In the genomic region with DNA sequence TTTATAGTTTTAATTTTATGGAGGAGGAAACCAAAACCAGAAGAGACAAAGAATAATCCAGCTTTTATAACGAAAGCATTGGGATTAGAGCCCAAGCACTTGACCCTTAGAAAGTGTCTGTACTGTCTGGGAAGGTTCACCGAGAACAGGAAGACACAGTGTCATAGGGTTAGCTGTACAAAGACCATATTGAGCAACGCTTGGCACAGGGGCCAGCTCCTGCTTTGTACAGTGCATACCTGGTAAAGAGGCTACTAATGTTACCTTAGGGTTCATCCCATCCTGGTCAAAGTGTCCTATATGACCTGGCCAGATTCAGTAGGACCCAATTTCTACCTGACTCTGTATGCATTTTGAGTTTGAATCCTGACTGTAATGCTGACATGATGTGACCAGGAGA, we compare ENCODE assay signal across 32 mouse cellular contexts. TPM values are rescaled to one million over a fixed set of nuclear protein-coding genes. Genes with fewer than 3 reads are reported as not detected.
DNase-seq lines count a peak whose midpoint lies in the region; ATAC-seq and TF ChIP-seq lines count a peak whose summit lies in the region.
"Had no signal": no experiment of that assay in that cellular context is flagged by ENCODE, and none has a peak within 500 bp of the region (broad histone marks: within the 10 kb centered on the region; RNA-seq: fewer than 3 reads in every experiment).

No protein-coding gene starts in this region.

- no peak for TF ChIP-seq CTCF in intestine, postnatal 0 days (IDR thresholded peaks at IDR 0.05; ENCODE audit: low read depth)
- no peak for TF ChIP-seq CTCF in liver, postnatal 0 days (IDR thresholded peaks at IDR 0.05; ENCODE audit: low read depth)

- peak overlapping the region; percentile 9; the same call in 1 of the 2 replicates for H3K27ac ChIP-seq in intestine, postnatal 0 days (ENCODE audit: low read depth, low read length)
- H3K27ac ChIP-seq in intestine, embryonic 15.5 days = no peak overlapping the region
- H3K27ac ChIP-seq in kidney, embryonic 14.5 days (ENCODE audit: low read depth, low read length) = no peak overlapping the region
- H3K27ac ChIP-seq in liver, postnatal 0 days (ENCODE audit: low read depth) = peak overlapping the region; percentile 99
- H3K27ac ChIP-seq: embryonic facial prominence, embryonic 10.5 days; embryonic facial prominence, embryonic 15.5 days; forebrain, embryonic 13.5 days; heart, embryonic 13.5 days; hindbrain, embryonic 10.5 days; limb, embryonic 12.5 days; macrophage; stomach, embryonic 15.5 days had no signal

- no peaks in the 10 kb centered on the region; the same call in 1 of the 2 replicates for H3K36me3 ChIP-seq in intestine, postnatal 0 days (ENCODE audit: control insufficient read depth, insufficient read depth)
- H3K36me3 ChIP-seq in intestine, embryonic 15.5 days = no peaks in the 10 kb centered on the region
- H3K36me3 ChIP-seq in kidney, embryonic 14.5 days (ENCODE audit: control insufficient read depth, insufficient read depth, low read length) = no peaks in the 10 kb centered on the region
- peaks cover 8% of the 10 kb centered on the region; the same call in 1 of the 2 replicates for H3K36me3 ChIP-seq in liver, postnatal 0 days (replicated peaks; ENCODE audit: insufficient read depth, low read length)
- H3K36me3 ChIP-seq: embryonic facial prominence, embryonic 10.5 days; embryonic facial prominence, embryonic 15.5 days; heart, embryonic 13.5 days; hindbrain, embryonic 10.5 days; limb, embryonic 12.5 days; stomach, embryonic 15.5 days had no signal

- peak; percentile 71; the same call in 1 of the 2 replicates for TF ChIP-seq EP300 in liver, postnatal 0 days (IDR thresholded peaks at IDR 0.05; ENCODE audit: low read depth)

- WGBS in intestine, postnatal 0 days = 55% methylated on average over 3 of the region's 3 CpGs
- WGBS in intestine, embryonic 15.5 days = 75% methylated on average over 3 of the region's 3 CpGs
- WGBS in kidney, embryonic 14.5 days = 73% methylated on average over 3 of the region's 3 CpGs
- WGBS in liver, postnatal 0 days (ENCODE audit: insufficient replicate concordance) = 59% methylated on average over 3 of the region's 3 CpGs

- no peak overlapping the region for H3K9ac ChIP-seq in intestine, postnatal 0 days (ENCODE audit: low read depth, low read length)
- H3K9ac ChIP-seq in intestine, embryonic 15.5 days = no peak overlapping the region
- H3K9ac ChIP-seq in kidney, embryonic 14.5 days (ENCODE audit: low read depth, low read length) = no peak overlapping the region
- H3K9ac ChIP-seq in liver, postnatal 0 days (replicated peaks) = no peak overlapping the region
- H3K9ac ChIP-seq: embryonic facial prominence, embryonic 15.5 days; forebrain, embryonic 13.5 days; heart, embryonic 13.5 days; limb, embryonic 12.5 days; stomach, embryonic 15.5 days had no signal

- ATAC-seq in intestine, postnatal 0 days = no peak
- ATAC-seq in intestine, embryonic 15.5 days = no peak
- ATAC-seq in kidney, embryonic 14.5 days (ENCODE audit: low FRiP score, low TSS enrichment) = no peak
- ATAC-seq in liver, postnatal 0 days = peak; percentile 9; the same call in 1 of the 2 replicates
- ATAC-seq: activated CD4-positive, CD25-positive, alpha-beta regulatory T cell, adult 4 months; forebrain, embryonic 13.5 days; hindbrain, embryonic 16.5 days had no signal

- H3K4me2 ChIP-seq in intestine, postnatal 0 days (replicated peaks; ENCODE audit: low read depth) = no peak overlapping the region
- H3K4me2 ChIP-seq in intestine, embryonic 15.5 days (replicated peaks) = no peak overlapping the region
- H3K4me2 ChIP-seq in kidney, embryonic 14.5 days (replicated peaks; ENCODE audit: low read depth, low read length) = no peak overlapping the region
- peak overlapping the region; percentile 79 for H3K4me2 ChIP-seq in liver, postnatal 0 days (ENCODE audit: low read depth, low read length)
- H3K4me2 ChIP-seq: embryonic facial prominence, embryonic 15.5 days; forebrain, embryonic 13.5 days; heart, embryonic 13.5 days; limb, embryonic 12.5 days; stomach, embryonic 15.5 days had no signal

- H3K4me3 ChIP-seq in intestine, postnatal 0 days (ENCODE audit: low read depth, low read length) = no peak overlapping the region
- no peak overlapping the region for H3K4me3 ChIP-seq in intestine, embryonic 15.5 days (replicated peaks)
- H3K4me3 ChIP-seq in kidney, embryonic 14.5 days (ENCODE audit: low read length) = no peak overlapping the region
- H3K4me3 ChIP-seq in liver, postnatal 0 days (ENCODE audit: low read depth, low read length) = no peak overlapping the region
- H3K4me3 ChIP-seq: embryonic facial prominence, embryonic 10.5 days; embryonic facial prominence, embryonic 15.5 days; forebrain, embryonic 13.5 days; heart, embryonic 13.5 days; hindbrain, embryonic 10.5 days; limb, embryonic 12.5 days; stomach, embryonic 15.5 days had no signal

- H3K27me3 ChIP-seq in intestine, postnatal 0 days (replicated peaks; ENCODE audit: control insufficient read depth, insufficient read depth, low read length) = no peaks in the 10 kb centered on the region
- H3K27me3 ChIP-seq in intestine, embryonic 15.5 days (replicated peaks) = no peaks in the 10 kb centered on the region
- H3K27me3 ChIP-seq in kidney, embryonic 14.5 days (ENCODE audit: control insufficient read depth, insufficient read depth, low read length) = no peaks in the 10 kb centered on the region
- no peaks in the 10 kb centered on the region for H3K27me3 ChIP-seq in liver, postnatal 0 days (ENCODE audit: insufficient read depth, low read length)
- H3K27me3 ChIP-seq: embryonic facial prominence, embryonic 15.5 days; heart, embryonic 13.5 days; limb, embryonic 12.5 days; stomach, embryonic 15.5 days had no signal

- peak; percentile 84 for DNase-seq in kidney, adult 9 months
- peak; percentile 72 for DNase-seq in kidney, postnatal 14 days
- peak; percentile 61 for DNase-seq in liver, postnatal 0 days
- no peak for DNase-seq in heart, postnatal 4 days
- DNase-seq: adrenal gland, adult 8-10 months; cerebellum, adult 2 months; cerebellum, postnatal 25 days; gastrocnemius, postnatal 10 days; heart, postnatal 10 days; lung, adult 2 months; lung, postnatal 10 days; midbrain, embryonic 14.5 days had no signal

- 0 out of 2 replicates have a peak, but pooled peaks cover 4% of the 10 kb centered on the region for H3K4me1 ChIP-seq in intestine, postnatal 0 days (replicated peaks; ENCODE audit: control insufficient read depth, insufficient read depth, low read length)
- H3K4me1 ChIP-seq in intestine, embryonic 15.5 days (replicated peaks) = peaks cover 12% of the 10 kb centered on the region; the same call in 1 of the 2 replicates
- H3K4me1 ChIP-seq in kidney, embryonic 14.5 days (ENCODE audit: control insufficient read depth, insufficient read depth, low read length) = peaks cover 11% of the 10 kb centered on the region
- peaks cover 18% of the 10 kb centered on the region for H3K4me1 ChIP-seq in liver, postnatal 0 days (ENCODE audit: insufficient read depth)

- no peaks in the 10 kb centered on the region for H3K9me3 ChIP-seq in intestine, postnatal 0 days (ENCODE audit: control insufficient read depth)
- H3K9me3 ChIP-seq in intestine, embryonic 15.5 days = no peaks in the 10 kb centered on the region
- H3K9me3 ChIP-seq in kidney, embryonic 14.5 days (ENCODE audit: control insufficient read depth, low read length) = no peaks in the 10 kb centered on the region
- H3K9me3 ChIP-seq in liver, postnatal 0 days (ENCODE audit: low read length) = no peaks in the 10 kb centered on the region
- H3K9me3 ChIP-seq: embryonic facial prominence, embryonic 10.5 days; embryonic facial prominence, embryonic 15.5 days; forebrain, embryonic 13.5 days; heart, embryonic 13.5 days; hindbrain, embryonic 10.5 days; limb, embryonic 12.5 days; stomach, embryonic 15.5 days had no signal

RNA-seq across cellular contexts. Expression of gene Pxmp4, which starts 2.2 kb away (rescaled TPM):
- polyA plus RNA-seq in intestine, postnatal 0 days (2015; fragmentation: Nextera tagmentation; extraction: Ambion mirVana) = 62.5 and 66.6 TPM in 2 replicates
- 28.0 and 32.9 TPM in 2 replicates for polyA plus RNA-seq in intestine, embryonic 15.5 days (2015; fragmentation: Nextera tagmentation; extraction: Ambion mirVana)
- polyA plus RNA-seq in kidney, embryonic 14.5 days (2014; fragmentation: Nextera tagmentation; extraction: Ambion mirVana) = 20.4 and 25.9 TPM in 2 replicates
- polyA plus RNA-seq in liver, postnatal 0 days (2015; fragmentation: Nextera tagmentation; extraction: Ambion mirVana) = 64.2 and 68.5 TPM in 2 replicates
- total RNA-seq in heart, postnatal 4 days (2021) = 10 to 100 TPM; 14.5 to 20.4 TPM

RNA-seq across cellular contexts. Expression of gene Zfp341, which starts 11.8 kb away (rescaled TPM):
- 0.17 and 0.44 TPM in 2 replicates for polyA plus RNA-seq in intestine, postnatal 0 days (2015; fragmentation: Nextera tagmentation; extraction: Ambion mirVana)
- polyA plus RNA-seq in intestine, embryonic 15.5 days (2015; fragmentation: Nextera tagmentation; extraction: Ambion mirVana) = 0.69 and 1.0 TPM in 2 replicates
- polyA plus RNA-seq in kidney, embryonic 14.5 days (2014; fragmentation: Nextera tagmentation; extraction: Ambion mirVana) = 1.1 and 1.3 TPM in 2 replicates
- polyA plus RNA-seq in liver, postnatal 0 days (2015; fragmentation: Nextera tagmentation; extraction: Ambion mirVana) = 0.75 and 0.85 TPM in 2 replicates
- 1 to 10 TPM; 2.4 TPM for total RNA-seq in heart, postnatal 4 days (2021)

RNA-seq across cellular contexts. Expression of gene 4930519P11Rik, which starts 11.9 kb away (rescaled TPM):
- polyA plus RNA-seq in intestine, postnatal 0 days (2015; fragmentation: Nextera tagmentation; extraction: Ambion mirVana) = 0.26 TPM in 1 of 2 replicates, not detected in the other
- polyA plus RNA-seq in intestine, embryonic 15.5 days (2015; fragmentation: Nextera tagmentation; extraction: Ambion mirVana) = not detected in 2 replicates
- polyA plus RNA-seq in kidney, embryonic 14.5 days (2014; fragmentation: Nextera tagmentation; extraction: Ambion mirVana) = 0.72 and 0.89 TPM in 2 replicates
- polyA plus RNA-seq in liver, postnatal 0 days (2015; fragmentation: Nextera tagmentation; extraction: Ambion mirVana) = 0.40 and 0.45 TPM in 2 replicates
- not detected for total RNA-seq in heart, postnatal 4 days (2021)
- total RNA-seq: CH12.LX; gastrocnemius, postnatal 10 days; heart, adult 8-10 months; heart, postnatal 10 days; layer of hippocampus, adult 18-20 months; left cerebral cortex, adult 18-20 months; left cerebral cortex, postnatal 14 days; monocyte, adult 5-6 weeks had no signal
- polyA plus RNA-seq: activated CD4-positive, CD25-positive, alpha-beta regulatory T cell, adult 4 months; cerebellum, adult 2 months; embryonic facial prominence, embryonic 10.5 days; heart, embryonic 13.5 days; hindbrain, embryonic 10.5 days; intestine, embryonic 14.5 days; limb, embryonic 12.5 days; macrophage had no signal

RNA-seq across cellular contexts. Expression of gene E2f1, which starts 31.6 kb away (rescaled TPM):
- 5.5 and 5.9 TPM in 2 replicates for polyA plus RNA-seq in intestine, postnatal 0 days (2015; fragmentation: Nextera tagmentation; extraction: Ambion mirVana)
- 16.7 and 18.7 TPM in 2 replicates for polyA plus RNA-seq in intestine, embryonic 15.5 days (2015; fragmentation: Nextera tagmentation; extraction: Ambion mirVana)
- 10.0 and 11.3 TPM in 2 replicates for polyA plus RNA-seq in kidney, embryonic 14.5 days (2014; fragmentation: Nextera tagmentation; extraction: Ambion mirVana)
- polyA plus RNA-seq in liver, postnatal 0 days (2015; fragmentation: Nextera tagmentation; extraction: Ambion mirVana) = 7.3 and 7.4 TPM in 2 replicates
- total RNA-seq in heart, postnatal 4 days (2021) = 10 to 100 TPM; 32.3 to 35.6 TPM

RNA-seq across cellular contexts. Expression of gene Necab3, which starts 42.6 kb away (rescaled TPM):
- polyA plus RNA-seq in intestine, postnatal 0 days (2015; fragmentation: Nextera tagmentation; extraction: Ambion mirVana) = 0.29 and 0.58 TPM in 2 replicates
- 1.2 TPM in 2 replicates for polyA plus RNA-seq in intestine, embryonic 15.5 days (2015; fragmentation: Nextera tagmentation; extraction: Ambion mirVana)
- polyA plus RNA-seq in kidney, embryonic 14.5 days (2014; fragmentation: Nextera tagmentation; extraction: Ambion mirVana) = 2.4 and 2.5 TPM in 2 replicates
- polyA plus RNA-seq in liver, postnatal 0 days (2015; fragmentation: Nextera tagmentation; extraction: Ambion mirVana) = 0.13 and 0.19 TPM in 2 replicates
- total RNA-seq in heart, postnatal 4 days (2021) = 1 to 10 TPM in 1 of 2 experiments, under 1 TPM in 1; 0.81 to 1.8 TPM
- total RNA-seq: monocyte, adult 5-6 weeks had no signal

Comparison
In these comparisons a context has a peak if more than half of its experiments do, and no peak if none do; other contexts are left out.
1. H3K27ac ChIP-seq: peak in intestine, postnatal 0 days (single experiment) and liver, postnatal 0 days (single experiment); none in intestine, embryonic 15.5 days (single experiment) and kidney, embryonic 14.5 days (single experiment).